Mouse (Mus musculus) kidney, adult 18-20 months (tissue): Measurements from ENCODE around the gene Supt16.
A peak's percentile ranks its signal among the peaks of the same experiment; 100 is the strongest.

Experiments used
- DNase-seq: peaks from one replicate; pipeline ENCODE4 v3.0.0; 2021

The Supt16 gene

GRCm38 (mm10) chr14:52197156-52197878 lies at the start of gene Supt16:
Supt16 (minus strand) TSS chr14:52197416.
- DNase-seq = peak; percentile 89

- DNase-seq = no peak
Observed at GRCm38 (mm10) chr14:52246129-52246528, 48.9 kb upstream of the Supt16 start.

DNA sequence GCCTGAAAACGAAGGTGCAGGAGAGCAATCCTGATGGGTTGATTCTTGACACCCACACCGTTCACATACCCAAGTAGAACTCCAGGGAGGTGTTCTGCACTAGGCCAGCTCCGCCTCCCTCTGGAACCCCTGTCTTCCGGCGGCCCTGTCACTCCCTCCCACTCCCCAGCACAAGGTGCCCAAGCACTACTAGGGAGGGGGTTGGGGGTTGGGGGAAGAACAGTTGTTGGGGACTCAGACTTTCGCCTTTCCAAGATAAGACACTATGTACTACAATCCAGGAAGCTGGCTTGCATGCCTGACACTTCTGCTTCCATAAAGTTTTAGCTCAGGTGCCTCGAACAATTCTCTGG lies 47.5 kb upstream of the Supt16 start:
- DNase-seq = no peak

- peak; percentile 99 for DNase-seq
Observed at GRCm38 (mm10) chr14:52244041-52244689, 46.9 kb upstream of the Supt16 start.

DNA sequence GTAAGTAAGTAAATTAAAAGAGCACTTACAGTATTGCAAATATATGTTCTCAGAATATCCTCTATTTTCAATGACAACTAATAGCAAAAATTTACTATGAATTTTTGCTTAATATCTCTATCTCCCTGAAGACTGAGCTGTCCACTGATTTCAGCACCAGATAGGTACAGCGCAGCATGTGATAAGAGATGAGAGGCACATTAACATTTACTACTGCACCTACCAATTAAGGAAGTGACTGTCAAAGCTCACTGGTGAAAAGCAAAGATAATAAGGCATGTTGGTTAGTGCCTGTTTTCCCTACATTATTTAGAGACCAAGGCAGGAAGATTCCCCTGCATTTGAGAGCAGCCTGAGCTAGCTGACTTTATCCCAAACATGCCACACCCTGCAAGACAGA lies 39.0 kb upstream of the Supt16 start:
- no peak for DNase-seq

GRCm38 (mm10) chr14:52235165-52235564 lies 37.9 kb upstream of the Supt16 start:
- no peak for DNase-seq

GRCm38 (mm10) chr14:52232249-52232648 lies 35.0 kb upstream of the Supt16 start:
- DNase-seq = no peak

DNA sequence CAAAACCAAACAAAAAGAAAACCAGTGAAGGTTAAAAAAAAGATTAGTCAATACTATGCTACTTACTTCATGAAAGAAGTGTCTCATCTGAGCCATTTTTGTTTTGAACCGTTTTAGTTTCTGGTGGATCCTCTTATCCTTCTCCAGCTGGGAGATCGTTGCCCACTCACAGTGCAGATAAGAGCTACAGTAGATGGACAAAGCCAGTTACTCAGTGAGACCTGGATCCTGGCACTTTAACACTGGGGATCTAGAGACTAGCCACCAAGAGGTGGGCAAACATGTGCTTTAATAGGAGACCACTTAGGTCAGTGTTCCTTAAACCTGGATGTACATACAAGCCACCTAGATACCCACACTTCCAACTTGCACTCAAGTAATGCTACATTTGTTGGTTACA lies 28.8 kb upstream of the Supt16 start:
- no peak for DNase-seq

DNA sequence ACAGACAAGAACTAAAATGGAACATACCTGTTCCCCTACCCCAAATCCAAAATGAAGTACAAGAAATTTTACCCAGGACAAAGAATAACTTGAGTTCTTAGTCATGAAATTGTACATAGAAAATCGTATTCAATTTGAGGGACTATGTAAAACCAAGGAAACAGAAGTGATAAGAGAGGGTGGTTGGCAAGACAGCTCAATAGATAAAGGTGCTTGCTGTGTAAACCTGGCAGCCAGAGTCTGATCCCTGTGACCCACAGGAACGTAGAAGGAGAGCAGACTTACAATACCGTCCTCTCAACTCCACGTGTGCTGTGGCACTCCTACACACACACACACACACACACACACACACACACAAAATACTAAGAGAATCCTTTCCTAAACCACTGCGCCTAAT lies 20.0 kb upstream of the Supt16 start:
- no peak for DNase-seq

DNA sequence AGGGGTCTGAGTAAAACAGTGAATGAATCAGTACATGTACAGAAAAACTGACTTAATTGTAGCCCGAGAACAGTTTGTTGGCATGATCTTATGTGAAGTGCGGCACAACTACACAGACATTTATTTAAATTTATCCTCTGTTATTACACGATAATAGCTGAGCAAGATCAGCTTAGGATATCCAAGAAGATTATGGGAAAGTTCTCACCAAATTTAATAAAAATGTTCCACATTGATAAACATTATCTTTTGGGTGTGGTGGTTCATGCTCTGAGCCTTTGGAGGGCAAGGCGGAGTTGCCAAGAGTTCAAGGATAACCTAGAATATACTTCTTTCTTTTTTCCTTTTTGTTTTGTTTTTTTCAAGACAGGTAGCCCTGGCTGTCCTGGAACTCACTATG lies 2.2 kb upstream of the Supt16 start:
- DNase-seq = no peak

DNA sequence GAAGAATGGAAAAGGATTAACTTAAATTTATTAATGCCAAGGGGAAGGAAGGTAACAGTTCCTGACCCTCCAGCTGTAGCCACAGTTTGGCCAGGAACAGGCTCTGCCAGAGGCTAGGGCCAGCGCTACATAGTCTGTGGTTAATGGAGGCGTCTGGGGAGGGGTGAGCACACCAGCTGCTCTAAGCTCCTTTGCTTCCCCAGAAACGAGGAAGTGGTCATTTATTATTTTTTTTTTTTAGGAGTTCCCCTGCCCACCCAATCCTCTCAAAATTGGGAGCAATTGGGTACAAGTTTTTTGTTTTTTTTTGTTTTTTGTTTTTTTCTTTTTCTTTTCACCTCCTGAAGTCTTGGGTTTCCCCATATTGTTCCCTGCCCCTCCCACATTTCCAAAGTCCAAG lies 925 bp upstream of the Supt16 start:
- DNase-seq = no peak

DNA sequence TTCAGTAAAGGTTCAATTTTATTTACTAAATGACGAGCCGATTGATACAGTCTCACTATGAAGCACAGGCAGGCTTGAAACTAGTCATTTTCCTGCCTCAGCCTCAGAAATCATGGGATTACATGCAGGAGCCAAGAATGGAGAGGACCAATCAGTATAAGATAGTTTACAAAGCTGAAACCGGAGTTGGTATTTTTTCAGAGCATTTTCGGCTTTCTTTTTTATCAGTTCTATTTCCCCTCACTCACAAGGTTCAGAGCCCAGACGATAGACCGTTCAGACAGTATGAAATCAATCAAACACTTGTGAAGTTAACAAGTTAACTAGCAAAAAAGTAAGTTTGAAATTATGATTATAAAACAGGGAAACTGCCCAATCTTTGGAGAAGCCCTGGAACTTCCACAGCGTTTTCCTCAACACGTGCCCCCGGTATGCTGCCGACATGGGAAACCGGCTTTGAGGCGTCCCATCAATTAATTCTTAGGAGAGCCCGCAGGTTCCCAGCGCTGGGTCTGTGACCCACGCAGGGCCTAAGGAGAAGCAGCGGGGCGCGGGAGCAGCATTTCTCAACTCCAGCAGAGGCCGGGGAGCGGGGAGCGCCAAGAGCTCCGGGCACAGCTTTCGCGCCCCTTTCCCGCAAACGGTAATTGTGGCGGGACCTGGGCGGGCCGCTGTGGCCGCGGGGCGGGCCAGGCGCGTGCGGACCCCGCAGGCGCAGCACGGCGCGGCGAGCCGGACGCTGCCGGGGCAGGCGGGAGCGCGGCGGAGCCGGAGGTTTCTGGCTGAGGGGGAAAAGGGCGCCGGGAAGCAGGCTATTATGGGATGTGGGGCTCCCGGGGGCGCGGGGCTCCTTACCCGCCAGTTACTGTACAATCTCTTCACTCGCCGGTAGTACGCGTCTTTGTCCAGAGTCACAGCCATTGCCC lies 723 bp downstream of the Supt16 start:
- no peak for DNase-seq

DNA sequence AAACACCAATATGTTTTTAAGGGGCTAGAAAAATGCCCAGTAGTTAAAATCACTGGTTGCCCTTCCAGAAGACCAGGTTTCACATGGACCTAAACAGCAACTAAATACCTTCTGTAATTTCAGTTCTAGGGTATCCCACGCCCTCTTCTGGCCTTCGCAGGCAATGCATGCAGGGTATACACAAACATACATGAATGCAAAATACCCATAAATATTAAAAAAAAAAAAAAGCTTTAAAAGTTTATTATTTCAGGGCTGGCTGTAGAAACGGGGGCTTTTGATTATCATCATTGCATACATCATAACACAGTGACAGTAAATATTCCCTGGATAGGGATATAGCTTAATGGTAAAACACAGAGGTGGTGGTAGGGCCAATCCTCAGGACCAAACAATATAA lies 1.5 kb downstream of the Supt16 start:
- peak; percentile 42 for DNase-seq

DNA sequence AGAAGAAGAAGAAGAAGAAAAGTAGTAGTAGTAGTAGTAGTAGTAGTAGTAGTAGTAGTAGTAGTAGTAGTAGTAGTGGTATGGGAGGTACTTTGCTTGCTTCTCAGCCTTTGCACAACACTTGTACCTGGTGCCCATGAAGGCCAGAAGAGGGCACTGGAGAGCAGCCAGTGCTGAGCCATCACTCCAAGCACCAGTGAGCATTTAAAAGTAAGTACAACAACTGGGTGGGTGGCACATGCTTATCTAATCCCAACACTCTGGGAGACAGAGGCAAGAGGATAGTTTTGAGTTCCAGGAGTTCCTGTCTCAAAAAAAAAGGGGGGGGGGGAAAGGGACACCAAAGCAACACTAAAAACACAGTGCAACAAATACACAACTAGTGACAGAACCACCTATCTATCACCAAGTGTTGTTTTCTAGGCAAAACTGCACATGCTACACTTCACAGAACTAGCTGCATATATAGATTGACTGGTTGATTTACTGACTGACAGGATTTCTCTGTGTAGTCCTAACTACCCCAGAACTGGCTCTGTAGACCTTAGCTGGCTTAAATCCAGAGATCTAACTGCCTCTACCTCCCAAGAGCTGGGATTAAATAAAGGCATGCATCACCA lies 6.4 kb downstream of the Supt16 start:
- peak; percentile 38 for DNase-seq

GRCm38 (mm10) chr14:52189519-52189918 lies 7.7 kb downstream of the Supt16 start:
- DNase-seq = no peak

- DNase-seq = no peak
Observed at GRCm38 (mm10) chr14:52188788-52189187, 8.4 kb downstream of the Supt16 start.

- no peak for DNase-seq
Observed at GRCm38 (mm10) chr14:52166571-52166970, 30.6 kb downstream of the Supt16 start.

- no peak for DNase-seq
Observed at GRCm38 (mm10) chr14:52160911-52161310, 36.3 kb downstream of the Supt16 start.

DNA sequence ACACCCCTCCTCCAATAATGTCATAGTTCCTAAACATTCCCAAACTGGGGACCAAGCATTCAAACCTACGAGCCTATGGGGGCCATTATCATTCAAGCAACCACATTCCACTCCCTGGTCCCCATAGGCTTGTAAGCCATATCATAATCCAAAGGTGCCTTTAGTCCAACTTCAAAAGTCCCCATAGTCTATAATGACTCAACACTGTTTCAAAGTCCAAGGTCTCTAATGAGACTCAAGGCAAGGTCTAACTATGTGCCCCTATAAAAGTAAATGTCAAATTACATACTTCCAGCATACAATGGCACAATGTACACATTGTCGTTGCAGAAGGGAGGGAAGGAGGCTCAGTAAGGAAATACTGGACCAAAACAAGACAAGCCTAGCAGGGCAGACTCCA lies 42.2 kb downstream of the Supt16 start:
- no peak for DNase-seq

- DNase-seq = no peak
Observed at GRCm38 (mm10) chr14:52152613-52153012, 44.6 kb downstream of the Supt16 start.

DNA sequence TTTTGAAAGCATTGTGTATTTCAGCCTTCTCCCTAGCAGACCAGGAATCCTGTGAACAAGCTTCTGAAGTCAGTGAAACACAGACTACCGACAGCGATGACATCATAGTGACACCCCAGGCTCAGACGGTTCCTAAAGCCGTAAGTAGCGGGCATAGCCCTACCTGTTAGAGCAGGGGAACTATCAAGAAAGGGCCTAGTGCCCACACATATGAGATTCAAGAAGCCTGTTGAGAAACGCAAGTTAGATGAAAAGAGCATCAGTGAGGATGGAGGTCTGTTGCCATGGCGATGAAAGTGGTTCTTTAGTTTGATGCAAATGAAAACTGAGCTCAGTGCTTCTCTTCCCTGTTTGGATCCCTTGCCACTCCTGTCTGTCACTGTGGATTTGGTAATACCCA lies 45.0 kb downstream of the Supt16 start:
- no peak for DNase-seq

GRCm38 (mm10) chr14:52149888-52150287 lies 47.3 kb downstream of the Supt16 start:
- no peak for DNase-seq

DNA sequence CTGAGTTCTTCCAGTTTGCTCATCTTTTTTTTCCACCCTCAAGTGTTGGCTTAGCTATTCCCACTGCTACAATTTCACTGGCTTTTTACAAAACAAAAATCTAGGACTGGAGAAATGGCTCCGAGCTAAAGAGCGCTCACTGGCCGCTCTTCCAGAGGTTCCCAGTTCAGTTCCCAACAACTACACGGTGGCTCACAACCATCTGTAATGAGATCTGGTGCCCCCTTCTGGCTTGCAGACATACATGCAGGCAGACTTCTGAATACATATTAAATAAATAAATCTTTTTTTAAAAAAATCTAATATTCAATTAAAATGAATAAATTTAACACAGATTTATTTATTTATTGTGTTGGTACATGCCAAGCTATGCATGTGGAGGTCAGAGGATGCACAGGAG lies 50.7 kb downstream of the Supt16 start:
- peak; percentile 11 for DNase-seq
